Mouse (Mus musculus) layer of hippocampus, postnatal 25 days (tissue): ENCODE data around the gene Rora. TPM values are rescaled to one million over a fixed set of nuclear protein-coding genes. Genes with fewer than 3 reads are reported as not detected.
"Not testable (repeated sequence)": the region's sequence is repeated elsewhere in the genome, so short reads cannot be mapped to it uniquely, and the experiment has no call there.

Experiments
- DNase-seq, 2 experiments: peaks; one replicate each; pipeline ENCODE4 v3.0.0; 2022; ENCODE audit warnings: mixed read lengths in 2 of 2, low spot score in 1 of 2; ENCODE audit errors: extremely low spot score in 1 of 2
- total RNA-seq, 2 experiments: library from RNA; stranded (reverse); gene quantifications; 2 replicates each; pipeline ENCODE4 v1.2.3; 2021

Gene Rora
- total RNA-seq, 2 experiments from 2014 or later = 27.4 to 27.6 TPM

- DNase-seq = no peak
Measured at GRCm38 (mm10) chr9:69045908-69046307, 392.3 kb downstream of the Rora start.

- no peak for DNase-seq
Measured at GRCm38 (mm10) chr9:69050856-69051255, 397.3 kb downstream of the Rora start.

GRCm38 (mm10) chr9:69051890-69052289 is 398.3 kb downstream of the Rora start:
- DNase-seq = no peak

GRCm38 (mm10) chr9:69055302-69055701 is 401.7 kb downstream of the Rora start:
- no peak for DNase-seq

GRCm38 (mm10) chr9:69071203-69071867 is 417.7 kb downstream of the Rora start:
- no peak for DNase-seq

- no peak for DNase-seq
Measured at GRCm38 (mm10) chr9:69073271-69073670, 419.7 kb downstream of the Rora start.

- no peak for DNase-seq
Measured at GRCm38 (mm10) chr9:69084086-69084719, 430.6 kb downstream of the Rora start.

GRCm38 (mm10) chr9:69084720-69085661 is 431.4 kb downstream of the Rora start:
- no peak for DNase-seq

GRCm38 (mm10) chr9:69086844-69087243 is 433.3 kb downstream of the Rora start:
- no peak for DNase-seq

- no peak for DNase-seq
Measured at GRCm38 (mm10) chr9:69087325-69087724, 433.7 kb downstream of the Rora start.

GRCm38 (mm10) chr9:69090749-69091270 is 437.2 kb downstream of the Rora start:
- DNase-seq = no peak

GRCm38 (mm10) chr9:69092119-69093013 is 438.8 kb downstream of the Rora start:
- DNase-seq = peak in 1 of 2 experiments; percentile 13

GRCm38 (mm10) chr9:69100153-69100756 is 446.7 kb downstream of the Rora start:
- not testable (repeated sequence) for DNase-seq

- DNase-seq = no peak
Measured at GRCm38 (mm10) chr9:69104321-69104720, 450.7 kb downstream of the Rora start.

- DNase-seq = no peak
Measured at GRCm38 (mm10) chr9:69109618-69110300, 456.2 kb downstream of the Rora start.

GRCm38 (mm10) chr9:69110301-69110674 is 456.7 kb downstream of the Rora start:
- DNase-seq = no peak

GRCm38 (mm10) chr9:69110706-69111105 is 457.1 kb downstream of the Rora start:
- no peak for DNase-seq

- DNase-seq = no peak
Measured at GRCm38 (mm10) chr9:69111539-69111938, 458.0 kb downstream of the Rora start.

GRCm38 (mm10) chr9:69114429-69114984 is 460.9 kb downstream of the Rora start:
- DNase-seq = no peak
